In genomic region chr13:49381230-49381629, GRCm38 (mm10) we compare ENCODE assay signal across 7 mouse cellular contexts. TPM values are rescaled to one million over a fixed set of nuclear protein-coding genes. Genes with fewer than 3 reads are reported as not detected.
DNase-seq lines count a peak whose midpoint lies in the region; ATAC-seq lines count a peak whose summit lies in the region.

No protein-coding gene starts in this region.

- no peak overlapping the region for H3K9ac ChIP-seq in limb, embryonic 12.5 days (replicated peaks)
- no peak overlapping the region for H3K9ac ChIP-seq in midbrain, embryonic 15.5 days

- H3K4me3 ChIP-seq in limb, embryonic 12.5 days (replicated peaks): no peak overlapping the region
- H3K4me3 ChIP-seq in midbrain, embryonic 15.5 days: no peak overlapping the region

- ATAC-seq in granulocyte monocyte progenitor cell, adult 5-6 weeks (replicated peaks; ENCODE audit: poor library complexity, severe bottlenecking): peak; percentile 93
- no peak for ATAC-seq in limb, embryonic 12.5 days (ENCODE audit: insufficient number of reproducible peaks, insufficient read depth, low FRiP score, low TSS enrichment, low read depth)
- ATAC-seq in midbrain, embryonic 15.5 days (replicated peaks): peak; percentile 55; the same call in 1 of the 2 replicates

- H3K27ac ChIP-seq in limb, embryonic 12.5 days: 0 out of 2 replicates have a peak overlapping the region, but pooled peaks have one; percentile 3
- peak overlapping the region; percentile 35; the same call in 1 of the 2 replicates for H3K27ac ChIP-seq in midbrain, embryonic 15.5 days

- H3K27me3 ChIP-seq in limb, embryonic 12.5 days: no peaks in the 10 kb centered on the region
- no peaks in the 10 kb centered on the region for H3K27me3 ChIP-seq in midbrain, embryonic 15.5 days (replicated peaks)

- H3K4me1 ChIP-seq in limb, embryonic 12.5 days (replicated peaks): no peaks in the 10 kb centered on the region
- no peaks in the 10 kb centered on the region for H3K4me1 ChIP-seq in midbrain, embryonic 15.5 days

- H3K4me2 ChIP-seq in limb, embryonic 12.5 days: no peak overlapping the region
- no peak overlapping the region for H3K4me2 ChIP-seq in midbrain, embryonic 15.5 days

- H3K36me3 ChIP-seq in limb, embryonic 12.5 days: peaks cover 98% of the 10 kb centered on the region
- H3K36me3 ChIP-seq in midbrain, embryonic 15.5 days (replicated peaks): peaks cover 83% of the 10 kb centered on the region

- H3K9me3 ChIP-seq in limb, embryonic 12.5 days: no peaks in the 10 kb centered on the region
- H3K9me3 ChIP-seq in midbrain, embryonic 15.5 days: no peaks in the 10 kb centered on the region

- peak; percentile 79 for DNase-seq in adrenal gland, adult 8-10 months
- peak; percentile 81 for DNase-seq in embryo, embryonic 11 days
- peak; percentile 92 for DNase-seq in kidney, adult 18-20 months
- peak; percentile 60 to 85 for DNase-seq in spleen, adult 18-20 months

- WGBS in limb, embryonic 12.5 days: 34% methylated on average over 3 of the region's 3 CpGs
- 21% methylated on average over 3 of the region's 3 CpGs for WGBS in midbrain, embryonic 15.5 days

RNA-seq across cellular contexts. Expression of gene Ippk, which starts 39.8 kb away (rescaled TPM):
- 10 to 100 TPM; 38.1 to 43.5 (median 39.4) TPM for total RNA-seq in adrenal gland, adult 8-10 months (2022)
- total RNA-seq in granulocyte monocyte progenitor cell, adult 5-6 weeks (2014; fragmentation: Nextera tagmentation): 6.3 and 6.5 TPM in 2 replicates
- total RNA-seq in granulocyte monocyte progenitor cell, adult 5-6 weeks (2017): 13.8 and 19.4 TPM in 2 replicates
- 14.7 and 16.4 TPM in 2 replicates for polyA plus RNA-seq in limb, embryonic 12.5 days (2016; fragmentation: Nextera tagmentation; extraction: Ambion mirVana)
- 14.0 and 14.4 TPM in 2 replicates for polyA plus RNA-seq in midbrain, embryonic 15.5 days (2015; fragmentation: Nextera tagmentation; extraction: Ambion mirVana)

RNA-seq across cellular contexts. Expression of gene Bicd2, which starts 39.8 kb away (rescaled TPM):
- 10 to 100 TPM; 37.2 to 48.4 (median 40.9) TPM for total RNA-seq in adrenal gland, adult 8-10 months (2022)
- 13.8 and 13.9 TPM in 2 replicates for total RNA-seq in granulocyte monocyte progenitor cell, adult 5-6 weeks (2014; fragmentation: Nextera tagmentation)
- total RNA-seq in granulocyte monocyte progenitor cell, adult 5-6 weeks (2017): 20.6 and 22.8 TPM in 2 replicates
- polyA plus RNA-seq in limb, embryonic 12.5 days (2016; fragmentation: Nextera tagmentation; extraction: Ambion mirVana): 34.7 and 37.6 TPM in 2 replicates
- 28.3 and 29.2 TPM in 2 replicates for polyA plus RNA-seq in midbrain, embryonic 15.5 days (2015; fragmentation: Nextera tagmentation; extraction: Ambion mirVana)
